Mouse (Mus musculus): Measurements from ENCODE around the gene Abhd4.

DNA sequence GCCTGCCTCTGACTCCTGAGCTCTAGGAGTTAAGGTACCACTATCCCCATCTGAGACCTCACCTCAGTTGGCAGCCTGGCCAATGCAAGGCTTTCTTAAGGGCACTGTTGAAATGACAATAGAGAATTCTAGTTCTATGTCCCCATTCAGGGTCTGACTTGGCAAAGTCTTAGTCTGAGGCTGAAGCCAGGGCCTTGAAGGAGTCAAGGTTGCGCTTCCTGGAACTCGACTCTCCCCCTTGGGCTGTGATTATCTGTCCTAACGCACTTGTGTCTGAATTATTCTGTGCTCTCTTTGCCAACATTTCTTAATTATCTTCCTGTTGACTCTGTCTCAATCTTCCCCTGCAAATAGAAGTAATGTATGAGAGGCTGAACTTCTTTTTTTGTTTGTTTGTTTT is 46.7 kb downstream of the Abhd4 start:
- TF ChIP-seq POLR2A (IDR thresholded peaks at IDR 0.05; ENCODE audit: low read depth, low read length) (no peak), CTCF (IDR thresholded peaks at IDR 0.05; ENCODE audit: borderline replicate concordance, insufficient read depth, low read length) (no peak)
